Mouse (Mus musculus) heart, embryonic 16.5 days (tissue): Measurements from ENCODE around the gene Anxa8. TPM values are rescaled to one million over a fixed set of nuclear protein-coding genes. Genes with fewer than 3 reads are reported as not detected.

ENCODE experiments used
- ATAC-seq: fragments of 200-750 bp; cut with Nextera tagmentation; replicated peaks from 2 replicates; pipeline ENCODE4 v1.8.0; 2017; ENCODE audit warnings: moderate number of reproducible peaks; ENCODE audit not compliant: insufficient read depth, low FRiP score; ENCODE audit errors: extremely low read depth
- H3K27ac ChIP-seq: fragments of 300-500 bp; sonication (generic); 2 replicates; pipeline ENCODE4 v1.5.1; 2014; ENCODE audit warnings: mild to moderate bottlenecking, low read length, control low read depth, moderate library complexity
- H3K27me3 ChIP-seq: fragments of 300-500 bp; sonication (generic); 2 replicates; pipeline ENCODE4 v1.6.1; 2014; ENCODE audit warnings: low read length, mixed read lengths; ENCODE audit not compliant: control insufficient read depth, insufficient read depth
- H3K36me3 ChIP-seq: fragments of 300-500 bp; sonication (generic); 2 replicates; pipeline ENCODE4 v1.6.1; 2014; ENCODE audit not compliant: control insufficient read depth, insufficient read depth
- H3K4me1 ChIP-seq: fragments of 300-500 bp; sonication (generic); 2 replicates; pipeline ENCODE4 v1.6.1; 2014; ENCODE audit warnings: low read length, mixed read lengths; ENCODE audit not compliant: control insufficient read depth, insufficient read depth
- H3K4me2 ChIP-seq: fragments of 300-500 bp; sonication (generic); 2 replicates; pipeline ENCODE4 v1.6.1; 2014; ENCODE audit warnings: low read depth, mild to moderate bottlenecking, control low read depth, low read length
- H3K4me3 ChIP-seq: fragments of 300-500 bp; sonication (generic); 2 replicates; pipeline ENCODE4 v1.5.1; 2014; ENCODE audit warnings: mild to moderate bottlenecking, control low read depth, low read length
- H3K9ac ChIP-seq: fragments of 300-500 bp; sonication (generic); 2 replicates; pipeline ENCODE4 v1.6.1; 2014; ENCODE audit warnings: low read length, control low read depth
- H3K9me3 ChIP-seq: fragments of 300-500 bp; sonication (generic); replicated peaks from 2 replicates; pipeline ENCODE4 v1.6.1; 2016; ENCODE audit warnings: low read length; ENCODE audit not compliant: control insufficient read depth
- WGBS: fragments of 180-500 bp; shearing (Covaris S2); extraction: QIAGEN DNeasy Blood & Tissue Kit; methylation state at CpG from one replicate; pipeline ENCODE4 v1.1.7; 2014; 5-methylcytosine and 5-hydroxymethylcytosine counted together
- polyA plus RNA-seq: library from polyadenylated mRNA; unstranded; fragments of >200 nt; fragmentation: Nextera tagmentation; extraction: Ambion mirVana; gene quantifications from 2 replicates; pipeline ENCODE4 v1.2.1, GENCODE M21; 2015

Gene Anxa8
- polyA plus RNA-seq, 1 experiment from 2014 or later, result 5.3 TPM

DNA sequence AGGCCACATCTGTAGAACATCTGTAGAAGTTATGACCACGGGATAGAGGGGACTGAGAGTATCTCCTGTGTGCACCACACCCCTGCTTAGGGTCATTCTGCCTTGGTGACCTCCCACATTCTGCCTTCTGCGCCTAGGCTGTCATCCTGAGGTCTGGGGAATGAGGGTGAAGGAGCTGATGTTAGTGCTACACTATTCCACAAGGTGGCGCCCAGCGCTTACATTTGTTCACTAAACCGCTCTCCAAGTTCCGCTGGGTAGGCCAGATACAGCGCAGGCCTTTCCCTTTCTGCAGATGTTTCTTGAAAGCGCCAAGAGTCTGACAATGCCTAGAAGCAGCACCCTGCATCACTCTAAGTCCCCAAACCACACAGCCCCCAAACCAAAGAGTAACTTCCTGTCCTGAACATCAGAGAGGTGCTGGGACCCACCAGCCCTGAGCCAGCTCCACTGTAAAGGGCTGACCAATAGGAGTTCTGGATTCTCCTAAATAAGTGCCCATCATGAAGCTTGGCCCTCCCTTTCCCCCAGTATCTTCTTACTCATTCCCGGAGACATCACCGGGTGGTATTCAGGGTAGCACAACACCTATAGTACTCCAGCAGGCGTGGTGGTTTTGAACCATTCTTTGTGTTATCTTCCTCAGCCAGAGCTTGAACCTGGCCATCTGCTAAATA, 5.3 kb upstream of the Anxa8 start:
- Histone ChIP-seq H3K9me3 (no peaks in the 10 kb centered on the region), H3K4me2 (no peak overlapping the region), H3K27me3 (no peaks in the 10 kb centered on the region; the same call in 1 of the 2 replicates), H3K9ac (no peak overlapping the region), H3K36me3 (no peaks in the 10 kb centered on the region), H3K27ac (no peak overlapping the region), H3K4me3 (no peak overlapping the region), H3K4me1 (no peaks in the 10 kb centered on the region)
- peak; percentile 80; the same call in 1 of the 2 replicates for ATAC-seq
- WGBS, result 10% methylated on average over 11 of the region's 11 CpGs

- WGBS, result 59% methylated on average over 4 of the region's 4 CpGs
- H3K4me3 ChIP-seq, result no peak overlapping the region
- no peaks in the 10 kb centered on the region for H3K9me3 ChIP-seq
- H3K27me3 ChIP-seq, result no peaks in the 10 kb centered on the region
- ATAC-seq, result no peak
- H3K4me2 ChIP-seq, result no peak overlapping the region
- H3K27ac ChIP-seq, result no peak overlapping the region
- H3K9ac ChIP-seq, result no peak overlapping the region
- no peaks in the 10 kb centered on the region for H3K4me1 ChIP-seq
- no peaks in the 10 kb centered on the region for H3K36me3 ChIP-seq
Measured at GRCm38 (mm10) chr14:34086806-34087205, 1.0 kb downstream of the Anxa8 start.

GRCm38 (mm10) chr14:34087856-34088398, 2.1 kb downstream of the Anxa8 start:
- Histone ChIP-seq H3K9me3 (no peaks in the 10 kb centered on the region), H3K4me1 (no peaks in the 10 kb centered on the region), H3K4me2 (no peak overlapping the region), H3K27me3 (no peaks in the 10 kb centered on the region), H3K4me3 (no peak overlapping the region), H3K9ac (no peak overlapping the region), H3K27ac (no peak overlapping the region), H3K36me3 (no peaks in the 10 kb centered on the region)
- whole genome bisulfite sequencing, result 61% methylated on average over 2 of the region's 2 CpGs
- no peak for ATAC-seq

- H3K4me3 ChIP-seq, result no peak overlapping the region
- H3K9ac ChIP-seq, result no peak overlapping the region
- 76% methylated on average over 8 of the region's 8 CpGs for WGBS
- ATAC-seq, result no peak
- no peak overlapping the region for H3K4me2 ChIP-seq
- no peak overlapping the region for H3K27ac ChIP-seq
- no peaks in the 10 kb centered on the region for H3K27me3 ChIP-seq
- no peaks in the 10 kb centered on the region for H3K9me3 ChIP-seq
- no peaks in the 10 kb centered on the region for H3K4me1 ChIP-seq
- H3K36me3 ChIP-seq, result no peaks in the 10 kb centered on the region
Measured at GRCm38 (mm10) chr14:34089796-34090195, 4.0 kb downstream of the Anxa8 start.

DNA sequence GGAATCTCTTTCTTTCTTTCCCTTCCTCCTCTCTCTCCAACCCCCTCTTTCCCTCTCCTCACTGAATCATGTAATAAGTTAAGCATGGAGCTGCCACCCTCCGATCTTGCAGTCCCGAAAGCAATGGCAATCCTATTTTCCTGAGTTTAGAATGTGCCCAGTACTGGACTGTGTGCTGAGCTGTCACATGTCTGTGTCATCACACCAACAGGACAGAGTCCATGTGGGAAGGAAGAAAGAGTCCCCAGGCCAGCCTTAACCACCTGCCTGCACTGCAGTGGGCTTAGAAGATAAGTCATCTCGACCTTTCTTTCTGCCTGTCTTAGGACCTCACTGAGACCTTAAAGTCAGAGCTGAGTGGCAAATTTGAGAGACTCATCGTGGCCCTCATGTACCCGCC, 5.7 kb downstream of the Anxa8 start:
- ATAC-seq, result no peak
- Histone ChIP-seq H3K4me3 (no peak overlapping the region), H3K4me1 (no peaks in the 10 kb centered on the region), H3K4me2 (no peak overlapping the region), H3K27me3 (no peaks in the 10 kb centered on the region), H3K27ac (no peak overlapping the region), H3K9me3 (no peaks in the 10 kb centered on the region), H3K36me3 (no peaks in the 10 kb centered on the region), H3K9ac (no peak overlapping the region)
- 76% methylated on average over 5 of the region's 5 CpGs for WGBS

DNA sequence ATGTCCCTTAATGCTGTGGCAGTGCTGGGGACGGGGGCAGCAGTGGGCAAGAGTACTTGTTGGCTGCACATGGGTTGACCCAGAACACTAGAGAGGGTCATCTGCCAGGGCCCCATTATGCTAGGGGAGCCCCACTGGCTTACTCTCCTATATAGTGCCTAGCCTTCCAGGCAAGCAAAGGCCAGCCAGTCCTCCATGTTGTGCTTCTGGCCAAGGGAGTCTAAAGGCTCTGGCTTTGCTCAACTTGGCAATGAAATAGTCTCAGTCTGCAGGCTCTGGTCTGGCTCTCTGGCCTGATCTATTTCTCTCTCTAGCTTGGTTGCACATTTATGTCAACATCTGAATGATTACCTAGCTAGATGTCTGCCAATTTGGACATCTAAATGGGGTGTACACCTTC, 7.1 kb downstream of the Anxa8 start:
- WGBS, result 83% methylated on average over 1 of the region's 1 CpGs
- no peaks in the 10 kb centered on the region for H3K9me3 ChIP-seq
- H3K27me3 ChIP-seq, result no peaks in the 10 kb centered on the region
- H3K36me3 ChIP-seq, result no peaks in the 10 kb centered on the region
- no peak overlapping the region for H3K27ac ChIP-seq
- no peak for ATAC-seq
- no peak overlapping the region for H3K9ac ChIP-seq
- H3K4me3 ChIP-seq, result no peak overlapping the region
- no peaks in the 10 kb centered on the region for H3K4me1 ChIP-seq
- no peak overlapping the region for H3K4me2 ChIP-seq

DNA sequence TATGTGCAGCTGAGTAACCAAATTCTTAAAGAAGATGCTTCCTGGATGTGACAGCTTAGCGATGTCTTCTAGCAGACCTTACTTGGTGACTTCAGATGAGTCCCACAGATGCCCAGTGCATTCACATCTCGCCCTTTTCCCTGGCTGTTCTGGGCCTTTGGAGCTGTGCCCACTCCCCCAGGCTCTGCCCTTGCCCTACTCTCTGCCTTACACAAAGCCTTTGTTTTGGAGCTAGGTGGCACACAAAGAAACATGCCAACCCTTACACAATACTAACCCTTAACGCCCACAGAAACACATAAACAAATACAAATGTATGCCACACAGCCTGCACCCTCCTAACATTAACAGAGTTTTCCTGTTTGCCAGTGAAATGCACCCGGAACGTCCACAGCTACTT, 10.4 kb downstream of the Anxa8 start:
- Histone ChIP-seq H3K36me3 (no peaks in the 10 kb centered on the region), H3K9me3 (no peaks in the 10 kb centered on the region), H3K27me3 (no peaks in the 10 kb centered on the region), H3K4me1 (no peaks in the 10 kb centered on the region), H3K9ac (no peak overlapping the region), H3K4me2 (no peak overlapping the region), H3K27ac (no peak overlapping the region), H3K4me3 (no peak overlapping the region)
- 71% methylated on average over 5 of the region's 5 CpGs for WGBS
- no peak for ATAC-seq

- Histone ChIP-seq H3K27me3 (no peaks in the 10 kb centered on the region), H3K4me3 (no peak within 1 kb of the TSS), H3K36me3 (no peaks in the 10 kb centered on the region), H3K4me2 (no peak within 1 kb of the TSS), H3K27ac (no peak within 1 kb of the TSS), H3K4me1 (peaks cover 17% of the 10 kb centered on the region), H3K9ac (no peak within 1 kb of the TSS), H3K9me3 (no peaks in the 10 kb centered on the region)
- ATAC-seq, result no peak
- WGBS, result 62% methylated on average over 5 of the region's 5 CpGs
Measured at GRCm38 (mm10) chr14:34102601-34103000, 16.8 kb downstream of the Anxa8 start, which contains the start of gene A630023A22Rik. TSS of gene A630023A22Rik (minus strand) at chr14:34102754.

DNA sequence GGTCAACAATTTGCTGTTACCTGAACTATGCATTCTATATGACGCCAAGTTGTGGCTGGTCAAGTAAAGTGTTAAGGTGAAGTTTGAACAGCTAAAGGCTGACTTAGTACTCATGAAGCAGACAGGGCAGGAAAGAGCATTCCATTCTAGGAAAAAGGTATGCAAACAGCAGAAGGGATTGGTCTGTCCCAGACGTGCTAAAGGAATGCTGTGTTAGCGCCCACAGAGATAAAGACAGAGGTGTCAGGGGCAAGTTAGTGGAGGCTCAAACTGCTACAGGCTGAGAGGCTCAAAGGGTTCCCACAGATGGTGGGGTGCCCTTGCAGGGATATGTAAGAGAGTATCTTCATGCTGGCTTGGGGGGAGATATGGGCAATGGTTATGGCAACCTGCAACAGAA, 18.1 kb downstream of the Anxa8 start:
- ATAC-seq, result 0 out of 2 replicates have a peak, but pooled peaks have one; percentile 56
- no peaks in the 10 kb centered on the region for H3K36me3 ChIP-seq
- 50% methylated on average over 3 of the region's 3 CpGs for WGBS
- H3K27me3 ChIP-seq, result no peaks in the 10 kb centered on the region
- peaks cover 17% of the 10 kb centered on the region for H3K4me1 ChIP-seq
- H3K27ac ChIP-seq, result no peak overlapping the region
- H3K4me3 ChIP-seq, result no peak overlapping the region
- H3K9me3 ChIP-seq, result no peaks in the 10 kb centered on the region
- no peak overlapping the region for H3K4me2 ChIP-seq
- H3K9ac ChIP-seq, result no peak overlapping the region
